Mouse (Mus musculus): ENCODE data around the gene Trex2.

Trex2 gene

GRCm38 (mm10) chrX:73435252-73435651, at the start of gene Trex2:
TSS of gene Trex2 (minus strand) at chrX:73435344.
- no peak for DNase-seq (ENCODE audit: low spot score)

- no peak for DNase-seq (ENCODE audit: low spot score)
Measured at GRCm38 (mm10) chrX:73484870-73485269, 49.7 kb upstream of the Trex2 start.

- DNase-seq (ENCODE audit: low spot score) = no peak
Measured at GRCm38 (mm10) chrX:73484076-73484475, 48.9 kb upstream of the Trex2 start.

GRCm38 (mm10) chrX:73483484-73483810, 48.3 kb upstream of the Trex2 start, which contains the start of gene Bgn:
TSS of gene Bgn (plus strand) at chrX:73483602.
- no peak for DNase-seq (ENCODE audit: low spot score)

- DNase-seq (ENCODE audit: low spot score) = no peak
Measured at GRCm38 (mm10) chrX:73482643-73483483, 47.7 kb upstream of the Trex2 start.

- DNase-seq (ENCODE audit: low spot score) = no peak
Measured at GRCm38 (mm10) chrX:73480334-73480733, 45.2 kb upstream of the Trex2 start.

GRCm38 (mm10) chrX:73479656-73480055, 44.5 kb upstream of the Trex2 start:
- DNase-seq (ENCODE audit: low spot score) = no peak

GRCm38 (mm10) chrX:73477500-73477899, 42.4 kb upstream of the Trex2 start:
- no peak for DNase-seq (ENCODE audit: low spot score)

GRCm38 (mm10) chrX:73476621-73477020, 41.5 kb upstream of the Trex2 start:
- no peak for DNase-seq (ENCODE audit: low spot score)

GRCm38 (mm10) chrX:73475658-73476256, 40.6 kb upstream of the Trex2 start:
- DNase-seq (ENCODE audit: low spot score) = no peak

GRCm38 (mm10) chrX:73474340-73475165, 39.4 kb upstream of the Trex2 start:
- DNase-seq (ENCODE audit: low spot score) = no peak

- no peak for DNase-seq (ENCODE audit: low spot score)
Measured at GRCm38 (mm10) chrX:73471764-73472163, 36.6 kb upstream of the Trex2 start.

GRCm38 (mm10) chrX:73468752-73469151, 33.6 kb upstream of the Trex2 start:
- DNase-seq (ENCODE audit: low spot score) = no peak

GRCm38 (mm10) chrX:73468330-73468729, 33.2 kb upstream of the Trex2 start:
- DNase-seq (ENCODE audit: low spot score) = no peak

- DNase-seq (ENCODE audit: low spot score) = no peak
Measured at GRCm38 (mm10) chrX:73467446-73468241, 32.5 kb upstream of the Trex2 start.

- no peak for DNase-seq (ENCODE audit: low spot score)
Measured at GRCm38 (mm10) chrX:73465483-73466186, 30.5 kb upstream of the Trex2 start.

- no peak for DNase-seq (ENCODE audit: low spot score)
Measured at GRCm38 (mm10) chrX:73460792-73461191, 25.6 kb upstream of the Trex2 start.

- peak; percentile 58 for DNase-seq (ENCODE audit: low spot score)
Measured at GRCm38 (mm10) chrX:73458877-73459392, 23.8 kb upstream of the Trex2 start, which contains the start of gene Haus7. TSS of gene Haus7 (minus strand) at chrX:73459044.

- no peak for DNase-seq (ENCODE audit: low spot score)
Measured at GRCm38 (mm10) chrX:73451949-73452348, 16.8 kb upstream of the Trex2 start.

GRCm38 (mm10) chrX:73441428-73441827, 6.3 kb upstream of the Trex2 start:
- DNase-seq (ENCODE audit: low spot score) = no peak

GRCm38 (mm10) chrX:73432850-73433249, 2.3 kb downstream of the Trex2 start:
- DNase-seq (ENCODE audit: low spot score) = no peak

Data from ovary, postnatal 10 days (tissue).